Mouse (Mus musculus) yolk sac, embryonic 10.5 days (tissue): ENCODE measurements at regions not wholly inside any gene's neighbourhood (a gene's known extent, or its start where the extent isn't known, plus 50 kb on each side); places are given as distances from the start of the nearest gene placed in this dataset.

ENCODE experiments used
- DNase-seq: peaks from one replicate; pipeline ENCODE4 v3.0.0-alpha.2; 2017; ENCODE audit warnings: low spot score

- DNase-seq: no peak
Observed at GRCm38 (mm10) chr13:35079685-35080084, 52.8 kb upstream of the Eci2 start.

- no peak for DNase-seq
Observed at GRCm38 (mm10) chr13:35085386-35085785, 58.5 kb upstream of the Eci2 start.

GRCm38 (mm10) chr13:35087246-35088040 is 60.5 kb upstream of the Eci2 start:
- DNase-seq: no peak

GRCm38 (mm10) chr13:35091155-35091554 is 64.3 kb upstream of the Eci2 start:
- DNase-seq: no peak

- no peak for DNase-seq
Observed at GRCm38 (mm10) chr13:35119782-35120181, 92.9 kb upstream of the Eci2 start.

GRCm38 (mm10) chr13:35129475-35129874 is 102.6 kb upstream of the Eci2 start:
- DNase-seq: no peak

GRCm38 (mm10) chr13:35131272-35132185 is 104.6 kb upstream of the Eci2 start:
- no peak for DNase-seq

- DNase-seq: no peak
Observed at GRCm38 (mm10) chr13:35151629-35152028, 124.7 kb upstream of the Eci2 start.

- DNase-seq: no peak
Observed at GRCm38 (mm10) chr13:35159456-35159855, 132.6 kb upstream of the Eci2 start.

GRCm38 (mm10) chr13:35160767-35161166 is 133.9 kb upstream of the Eci2 start:
- no peak for DNase-seq

- DNase-seq: no peak
Observed at GRCm38 (mm10) chr13:35166080-35166479, 139.2 kb upstream of the Eci2 start.

GRCm38 (mm10) chr13:35166831-35167541 is 140.1 kb upstream of the Eci2 start:
- no peak for DNase-seq

GRCm38 (mm10) chr13:35171562-35172254 is 144.8 kb upstream of the Eci2 start:
- DNase-seq: no peak

GRCm38 (mm10) chr13:35173522-35173921 is 146.6 kb upstream of the Eci2 start:
- DNase-seq: no peak

- DNase-seq: no peak
Observed at GRCm38 (mm10) chr13:35175587-35175986, 148.7 kb upstream of the Eci2 start.

GRCm38 (mm10) chr13:35177305-35177704 is 150.4 kb upstream of the Eci2 start:
- DNase-seq: no peak

- DNase-seq: peak; percentile 42
Observed at GRCm38 (mm10) chr13:35189028-35189711, 162.3 kb upstream of the Eci2 start.

GRCm38 (mm10) chr13:35202069-35202468 is 175.2 kb upstream of the Eci2 start:
- no peak for DNase-seq

- DNase-seq: no peak
Observed at GRCm38 (mm10) chr13:35208319-35208718, 181.4 kb upstream of the Eci2 start.

GRCm38 (mm10) chr13:35209551-35209950 is 182.7 kb upstream of the Eci2 start:
- no peak for DNase-seq

- no peak for DNase-seq
Observed at GRCm38 (mm10) chr13:35211834-35212233, 184.9 kb upstream of the Eci2 start.
